Comparison of ENCODE assay signal across 18 mouse cellular contexts in the genomic region with DNA sequence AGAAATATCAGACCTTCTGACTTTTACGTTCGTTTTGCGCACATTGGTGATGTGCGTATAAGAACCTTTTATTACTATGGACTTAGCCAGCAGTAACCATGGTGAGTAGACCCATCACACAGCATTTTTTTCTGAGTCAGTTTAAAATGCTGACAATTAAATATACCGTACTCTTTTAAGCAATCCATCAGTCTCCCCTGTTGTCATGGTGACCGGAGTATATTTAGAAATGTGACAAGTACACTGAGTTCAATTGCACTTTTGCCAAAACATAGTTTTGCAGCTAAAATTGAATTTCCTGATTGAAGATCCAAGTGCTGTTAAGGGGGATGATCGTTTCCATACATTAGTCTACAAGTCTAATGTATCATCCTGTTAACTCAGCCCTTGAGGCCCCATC.
A peak's percentile ranks its signal among the peaks of the same experiment; 100 is the strongest.
DNase-seq lines count a peak whose midpoint lies in the region; ATAC-seq and TF ChIP-seq lines count a peak whose summit lies in the region.
"Had no signal": no experiment of that assay in that cellular context is flagged by ENCODE, and none has a peak within 500 bp of the region (broad histone marks: within the 10 kb centered on the region; RNA-seq: fewer than 3 reads in every experiment).

No protein-coding gene starts in this region.

- no peak overlapping the region for H3K4me2 ChIP-seq in lung, embryonic 16.5 days (ENCODE audit: low read depth, low read length)
- H3K4me2 ChIP-seq: limb, embryonic 13.5 days; lung, embryonic 15.5 days; midbrain, embryonic 15.5 days; neural tube, embryonic 12.5 days had no signal

- H3K36me3 ChIP-seq in lung, embryonic 16.5 days (ENCODE audit: control insufficient read depth, insufficient read depth, low read length): 0 out of 2 replicates have a peak, but pooled peaks cover 2% of the 10 kb centered on the region
- H3K36me3 ChIP-seq: limb, embryonic 13.5 days; lung, embryonic 15.5 days; midbrain, embryonic 15.5 days; neural tube, embryonic 12.5 days had no signal

- no peak overlapping the region for H3K4me3 ChIP-seq in gastrocnemius, adult 2 months
- H3K4me3 ChIP-seq in lung, embryonic 16.5 days (ENCODE audit: low read length): no peak overlapping the region
- H3K4me3 ChIP-seq: limb, embryonic 13.5 days; lung, embryonic 15.5 days; midbrain, embryonic 15.5 days; neural tube, embryonic 12.5 days had no signal

- H3K9ac ChIP-seq in lung, embryonic 16.5 days (ENCODE audit: low read length): no peak overlapping the region
- H3K9ac ChIP-seq: limb, embryonic 13.5 days; lung, embryonic 15.5 days; midbrain, embryonic 15.5 days; neural tube, embryonic 12.5 days had no signal

- H3K9me3 ChIP-seq in lung, embryonic 16.5 days (ENCODE audit: control insufficient read depth, low read length): no peaks in the 10 kb centered on the region
- H3K9me3 ChIP-seq: limb, embryonic 13.5 days; lung, embryonic 15.5 days; midbrain, embryonic 15.5 days; neural tube, embryonic 12.5 days had no signal

- no peaks in the 10 kb centered on the region for H3K4me1 ChIP-seq in lung, embryonic 16.5 days (replicated peaks; ENCODE audit: control insufficient read depth, insufficient read depth, low read length)
- H3K4me1 ChIP-seq: limb, embryonic 13.5 days; lung, embryonic 15.5 days; midbrain, embryonic 15.5 days; neural tube, embryonic 12.5 days had no signal

- no peak for TF ChIP-seq CTCF in gastrocnemius, adult 2 months (IDR thresholded peaks at IDR 0.05)

- intact Hi-C loops in gastrocnemius, adult 2 months (cut with DNase I): no loop called here
- intact Hi-C loops in left cerebral cortex, postnatal 14 days (cut with DNase I): no loop called here

- 76% methylated on average over 7 of the region's 7 CpGs for WGBS in lung, embryonic 16.5 days

- ATAC-seq in lung, embryonic 16.5 days (ENCODE audit: low read depth): 0 out of 2 replicates have a peak, but pooled peaks have one; percentile 5
- ATAC-seq: CD4-positive, CD25-positive, alpha-beta regulatory T cell, adult 4 months; hindbrain, embryonic 16.5 days; midbrain, embryonic 15.5 days had no signal

- H3K27ac ChIP-seq in gastrocnemius, adult 2 months: peak overlapping the region; percentile 41
- H3K27ac ChIP-seq in lung, embryonic 16.5 days (ENCODE audit: low read length): no peak overlapping the region
- H3K27ac ChIP-seq: limb, embryonic 13.5 days; lung, embryonic 15.5 days; midbrain, embryonic 15.5 days; neural tube, embryonic 12.5 days had no signal

- no peak for DNase-seq in gastrocnemius, adult 2 months
- DNase-seq in gastrocnemius, postnatal 25 days: no peak
- DNase-seq in lung, postnatal 14 days: no peak
- peak; percentile 85 for DNase-seq in brain, adult 2 months (ENCODE audit: low read depth, low spot score)
- peak; percentile 41 to 85 for DNase-seq in left cerebral cortex, postnatal 14 days (ENCODE audit: low spot score in 2 of 2)
- no peak for DNase-seq in urinary bladder, adult 2 months (ENCODE audit: low spot score)
- DNase-seq: cerebellum, adult 11-12 months; heart, postnatal 10 days; kidney, adult 2 months; kidney, postnatal 36 days; retina, postnatal 1 day had no signal

- H3K27me3 ChIP-seq in lung, embryonic 16.5 days (ENCODE audit: control insufficient read depth, insufficient read depth, low read depth, low read length): no peaks in the 10 kb centered on the region
- H3K27me3 ChIP-seq: limb, embryonic 13.5 days; lung, embryonic 15.5 days; midbrain, embryonic 15.5 days; neural tube, embryonic 12.5 days had no signal

Comparison
In these comparisons a context has a peak if more than half of its experiments do, and no peak if none do; other contexts are left out.
1. DNase-seq: peak in brain, adult 2 months (single experiment) and left cerebral cortex, postnatal 14 days (2 of 2); none in gastrocnemius, adult 2 months (single experiment), gastrocnemius, postnatal 25 days (single experiment), lung, postnatal 14 days (single experiment) and urinary bladder, adult 2 months (single experiment).